Mouse (Mus musculus): ENCODE results near the gene Fam102a.
A peak's percentile ranks its signal among the peaks of the same experiment; 100 is the strongest.

GRCm38 (mm10) chr2:32566536-32567063 is 31.5 kb downstream of the Fam102a start:
- TF ChIP-seq CEBPB (IDR thresholded peaks at IDR 0.05; ENCODE audit: low read depth) (no peak), MYOG (IDR thresholded peaks at IDR 0.05; ENCODE audit: control insufficient read depth, extremely low read depth, insufficient read length) (no peak), CTCF (IDR thresholded peaks at IDR 0.05; ENCODE audit: control insufficient read depth, insufficient read depth, insufficient read length) (peak; percentile 30), USF1 (IDR thresholded peaks at IDR 0.05; ENCODE audit: low read depth) (no peak), FOSL1 (IDR thresholded peaks at IDR 0.05; ENCODE audit: insufficient read depth, low read length, poor library complexity, severe bottlenecking) (no peak)
